Mouse (Mus musculus): ENCODE data around the gene Lmbr1l. TPM values are rescaled to one million over a fixed set of nuclear protein-coding genes. Genes with fewer than 3 reads are reported as not detected.

Lmbr1l gene
- polyA plus RNA-seq, 1 experiment, result 25.7 TPM

GRCm38 (mm10) chr15:98871070-98871915 is 46.7 kb downstream of the Lmbr1l start, which contains the start of gene Kmt2d:
Kmt2d (minus strand) TSS chr15:98871204.
- peaks cover 10% of the 10 kb centered on the region for H3K4me1 ChIP-seq (ENCODE audit: control insufficient read depth, insufficient read depth, low read length)
- peak within 1 kb of the TSS; percentile 92 for H3K27ac ChIP-seq (ENCODE audit: insufficient read depth, low read depth, low read length)
- peak within 1 kb of the TSS; percentile 91 for H3K4me3 ChIP-seq (ENCODE audit: insufficient read depth, low read length)
- TF ChIP-seq POLR2A (IDR thresholded peaks at IDR 0.05; ENCODE audit: borderline replicate concordance, low read depth, low read length), result no peak
- no peak for TF ChIP-seq CTCF (IDR thresholded peaks at IDR 0.05; ENCODE audit: low read depth, low read length)

- Histone ChIP-seq H3K4me3 (ENCODE audit: insufficient read depth, low read length) (peak overlapping the region; percentile 91), H3K4me1 (ENCODE audit: control insufficient read depth, insufficient read depth, low read length) (peaks cover 10% of the 10 kb centered on the region), H3K27ac (ENCODE audit: insufficient read depth, low read depth, low read length) (peak overlapping the region; percentile 16; the same call in 1 of the 2 replicates)
- TF ChIP-seq POLR2A (IDR thresholded peaks at IDR 0.05; ENCODE audit: borderline replicate concordance, low read depth, low read length), result no peak
- no peak for TF ChIP-seq CTCF (IDR thresholded peaks at IDR 0.05; ENCODE audit: low read depth, low read length)
Observed at GRCm38 (mm10) chr15:98870179-98871069, 47.6 kb downstream of the Lmbr1l start.

- Histone ChIP-seq H3K4me1 (ENCODE audit: control insufficient read depth, insufficient read depth, low read length) (peaks cover 10% of the 10 kb centered on the region), H3K4me3 (ENCODE audit: insufficient read depth, low read length) (peak overlapping the region; percentile 91), H3K27ac (ENCODE audit: insufficient read depth, low read depth, low read length) (no peak overlapping the region)
- no peak for TF ChIP-seq CTCF (IDR thresholded peaks at IDR 0.05; ENCODE audit: low read depth, low read length)
- TF ChIP-seq POLR2A (IDR thresholded peaks at IDR 0.05; ENCODE audit: borderline replicate concordance, low read depth, low read length), result no peak
Observed at GRCm38 (mm10) chr15:98869342-98870178, 48.5 kb downstream of the Lmbr1l start.

GRCm38 (mm10) chr15:98868346-98869063 is 49.5 kb downstream of the Lmbr1l start:
- H3K27ac ChIP-seq (ENCODE audit: insufficient read depth, low read depth, low read length), result no peak overlapping the region
- peak overlapping the region; percentile 91 for H3K4me3 ChIP-seq (ENCODE audit: insufficient read depth, low read length)
- TF ChIP-seq CTCF (IDR thresholded peaks at IDR 0.05; ENCODE audit: low read depth, low read length), result no peak
- no peak for TF ChIP-seq POLR2A (IDR thresholded peaks at IDR 0.05; ENCODE audit: borderline replicate concordance, low read depth, low read length)
- H3K4me1 ChIP-seq (ENCODE audit: control insufficient read depth, insufficient read depth, low read length), result peaks cover 10% of the 10 kb centered on the region

- peaks cover 10% of the 10 kb centered on the region for H3K4me1 ChIP-seq (ENCODE audit: control insufficient read depth, insufficient read depth, low read length)
- no peak for TF ChIP-seq CTCF (IDR thresholded peaks at IDR 0.05; ENCODE audit: low read depth, low read length)
- no peak for TF ChIP-seq POLR2A (IDR thresholded peaks at IDR 0.05; ENCODE audit: borderline replicate concordance, low read depth, low read length)
Observed at GRCm38 (mm10) chr15:98867321-98867720, 50.7 kb downstream of the Lmbr1l start.

GRCm38 (mm10) chr15:98866501-98866900 is 51.5 kb downstream of the Lmbr1l start:
- no peak overlapping the region for H3K4me3 ChIP-seq (ENCODE audit: insufficient read depth, low read length)
- TF ChIP-seq CTCF (IDR thresholded peaks at IDR 0.05; ENCODE audit: low read depth, low read length) (no peak), POLR2A (IDR thresholded peaks at IDR 0.05; ENCODE audit: borderline replicate concordance, low read depth, low read length) (no peak)
- no peak overlapping the region for H3K27ac ChIP-seq (ENCODE audit: insufficient read depth, low read depth, low read length)
- peaks cover 10% of the 10 kb centered on the region for H3K4me1 ChIP-seq (ENCODE audit: control insufficient read depth, insufficient read depth, low read length)

More at GRCm38 (mm10) chr15:98867321-98867720, 50.7 kb downstream of the Lmbr1l start:
- Histone ChIP-seq H3K27ac (ENCODE audit: insufficient read depth, low read depth, low read length) (peak overlapping the region; percentile 30), H3K4me3 (ENCODE audit: insufficient read depth, low read length) (peak overlapping the region; percentile 91)

GRCm38 (mm10) chr15:98865771-98866170 is 52.3 kb downstream of the Lmbr1l start:
- Histone ChIP-seq H3K4me1 (ENCODE audit: control insufficient read depth, insufficient read depth, low read length) (peaks cover 10% of the 10 kb centered on the region), H3K4me3 (ENCODE audit: insufficient read depth, low read length) (no peak overlapping the region), H3K27ac (ENCODE audit: insufficient read depth, low read depth, low read length) (no peak overlapping the region)
- TF ChIP-seq POLR2A (IDR thresholded peaks at IDR 0.05; ENCODE audit: borderline replicate concordance, low read depth, low read length), result no peak
- no peak for TF ChIP-seq CTCF (IDR thresholded peaks at IDR 0.05; ENCODE audit: low read depth, low read length)

GRCm38 (mm10) chr15:98864951-98865350 is 53.1 kb downstream of the Lmbr1l start:
- Histone ChIP-seq H3K4me1 (ENCODE audit: control insufficient read depth, insufficient read depth, low read length) (peaks cover 10% of the 10 kb centered on the region), H3K27ac (ENCODE audit: insufficient read depth, low read depth, low read length) (no peak overlapping the region), H3K4me3 (ENCODE audit: insufficient read depth, low read length) (no peak overlapping the region)
- TF ChIP-seq CTCF (IDR thresholded peaks at IDR 0.05; ENCODE audit: low read depth, low read length) (no peak), POLR2A (IDR thresholded peaks at IDR 0.05; ENCODE audit: borderline replicate concordance, low read depth, low read length) (no peak)
